In genomic region chr10:68193561-68193960, GRCm38 (mm10) we compare ENCODE assay signal across 10 mouse cellular contexts.
DNase-seq lines count a peak whose midpoint lies in the region; TF ChIP-seq lines count a peak whose summit lies in the region.
"Had no signal": no experiment of that assay in that cellular context is flagged by ENCODE, and none has a peak within 500 bp of the region (broad histone marks: within the 10 kb centered on the region; RNA-seq: fewer than 3 reads in every experiment).

No protein-coding gene starts in this region.

- peaks cover 8% of the 10 kb centered on the region for H3K4me1 ChIP-seq in heart, adult 2 months (ENCODE audit: control insufficient read depth, insufficient read depth, low read length)
- H3K4me1 ChIP-seq in cortical plate, adult 2 months (ENCODE audit: control insufficient read depth, insufficient read depth, low read length), result peaks cover 3% of the 10 kb centered on the region
- peaks cover 50% of the 10 kb centered on the region for H3K4me1 ChIP-seq in limb, embryonic 10.5 days

- TF ChIP-seq EP300 in heart, adult 2 months (IDR thresholded peaks at IDR 0.05; ENCODE audit: insufficient read depth, low read depth, low read length), result no peak

- no peaks in the 10 kb centered on the region for H3K27me3 ChIP-seq in heart, adult 2 months (ENCODE audit: control insufficient read depth, insufficient read depth, low read length)
- no peaks in the 10 kb centered on the region for H3K27me3 ChIP-seq in limb, embryonic 10.5 days (ENCODE audit: low read depth, poor library complexity, severe bottlenecking)

- DNase-seq in heart, adult 2 months, result no peak
- no peak for DNase-seq in heart, postnatal 25 days (ENCODE audit: low spot score)
- no peak for DNase-seq in layer of hippocampus, adult 2 months (ENCODE audit: low spot score in 2 of 2)
- DNase-seq in layer of hippocampus, postnatal 25 days (ENCODE audit: extremely low spot score in 1 of 2, low spot score in 1 of 2), result no peak
- no peak for DNase-seq in limb, embryonic 10.5 days (ENCODE audit: low spot score)
- DNase-seq in thymus, postnatal 36 days, result no peak
- no peak for DNase-seq in T-cell, adult 2 months (ENCODE audit: low spot score)
- DNase-seq: embryo, embryonic 11 days; thymus, adult 2 months had no signal

- 57% methylated on average over 3 of the region's 3 CpGs for WGBS in heart, adult 2 months
- 64% methylated on average over 3 of the region's 3 CpGs for WGBS in limb, embryonic 10.5 days

- peaks cover 2% of the 10 kb centered on the region; the same call in 1 of the 2 replicates for H3K36me3 ChIP-seq in heart, adult 2 months (ENCODE audit: control insufficient read depth, insufficient read depth, low read length)
- no peaks in the 10 kb centered on the region; the same call in 1 of the 2 replicates for H3K36me3 ChIP-seq in limb, embryonic 10.5 days

- no peak overlapping the region for H3K9ac ChIP-seq in heart, adult 2 months (ENCODE audit: low read depth, low read length)

- intact Hi-C loops in heart, adult 2 months (cut with DNase I), result loop anchor here (2.0 to 5.0 kb wide), 2 partner anchors 46 to 83 kb away; no protein-coding TSS in a partner anchor
- intact Hi-C loops in heart, postnatal 25 days (cut with DNase I), result loop anchor here (5.0 kb wide), 2 partner anchors 41 to 89 kb away; no protein-coding TSS in a partner anchor

- no peak for TF ChIP-seq POLR2A in heart, adult 2 months (IDR thresholded peaks at IDR 0.05; ENCODE audit: insufficient read depth, low read depth, low read length)
- TF ChIP-seq POLR2A in cortical plate, adult 2 months (IDR thresholded peaks at IDR 0.05; ENCODE audit: extremely low read depth, insufficient read depth, low read length), result no peak

- no peak overlapping the region for H3K4me3 ChIP-seq in heart, adult 2 months
- no peak overlapping the region for H3K4me3 ChIP-seq in layer of hippocampus, adult 2 months
- H3K4me3 ChIP-seq in cortical plate, adult 2 months (ENCODE audit: insufficient read depth, low read length), result no peak overlapping the region
- H3K4me3 ChIP-seq in limb, embryonic 10.5 days, result no peak overlapping the region

- H3K79me2 ChIP-seq in heart, adult 2 months (replicated peaks; ENCODE audit: control insufficient read depth, insufficient read depth, low read length), result no peaks in the 10 kb centered on the region

- no peaks in the 10 kb centered on the region for H3K9me3 ChIP-seq in limb, embryonic 10.5 days (replicated peaks)

- H3K27ac ChIP-seq in heart, adult 2 months, result peak overlapping the region; percentile 74
- peak overlapping the region; percentile 85 for H3K27ac ChIP-seq in layer of hippocampus, adult 2 months
- H3K27ac ChIP-seq in cortical plate, adult 2 months (ENCODE audit: insufficient read depth, low read length), result peak overlapping the region; percentile 87
- H3K27ac ChIP-seq in limb, embryonic 10.5 days, result peak overlapping the region; percentile 48

- no peak for TF ChIP-seq CTCF in heart, adult 2 months (IDR thresholded peaks at IDR 0.05)
- no peak for TF ChIP-seq CTCF in layer of hippocampus, adult 2 months (conservative IDR thresholded peaks at IDR 0.05)
- no peak for TF ChIP-seq CTCF in cortical plate, adult 2 months (IDR thresholded peaks at IDR 0.05; ENCODE audit: extremely low read depth, insufficient read depth, low read length)
